Mouse (Mus musculus) heart, embryonic 12.5 days (tissue): ENCODE measurements at regions not wholly inside any gene's neighbourhood (a gene's known extent, or its start where the extent isn't known, plus 50 kb on each side); places are given as distances from the start of the nearest gene placed in this dataset.

Experiments
- ATAC-seq: fragments of 200-750 bp; cut with Nextera tagmentation; 2 replicates; pipeline ENCODE4 v1.8.0; 2017; ENCODE audit warnings: moderate TSS enrichment, moderate library complexity; ENCODE audit not compliant: insufficient number of reproducible peaks, low FRiP score
- H3K27ac ChIP-seq: fragments of 300-500 bp; sonication (generic); 2 replicates; pipeline ENCODE4 v1.5.1; 2016; ENCODE audit warnings: mild to moderate bottlenecking, moderate library complexity; ENCODE audit not compliant: poor library complexity, severe bottlenecking
- H3K27me3 ChIP-seq: fragments of 300-500 bp; sonication (generic); replicated peaks from 2 replicates; pipeline ENCODE4 v1.6.1; 2016; ENCODE audit warnings: mild to moderate bottlenecking, moderate library complexity
- H3K36me3 ChIP-seq: fragments of 300-500 bp; sonication (generic); 2 replicates; pipeline ENCODE4 v1.6.1; 2016; ENCODE audit warnings: mild to moderate bottlenecking, moderate library complexity
- H3K4me1 ChIP-seq: fragments of 300-500 bp; sonication (generic); replicated peaks from 2 replicates; pipeline ENCODE4 v1.6.1; 2016; ENCODE audit warnings: mild to moderate bottlenecking
- H3K4me2 ChIP-seq: fragments of 300-500 bp; sonication (generic); 2 replicates; pipeline ENCODE4 v1.6.1; 2016; ENCODE audit warnings: mild to moderate bottlenecking, moderate library complexity
- H3K4me3 ChIP-seq: fragments of 300-500 bp; sonication (generic); 2 replicates; pipeline ENCODE4 v1.5.1; 2016; ENCODE audit warnings: mild to moderate bottlenecking
- H3K9ac ChIP-seq: fragments of 300-500 bp; sonication (generic); 2 replicates; pipeline ENCODE4 v1.6.1; 2016; ENCODE audit warnings: mild to moderate bottlenecking, moderate library complexity
- H3K9me3 ChIP-seq: fragments of 300-500 bp; sonication (generic); replicated peaks from 2 replicates; pipeline ENCODE4 v1.6.1; 2016; ENCODE audit warnings: mild to moderate bottlenecking, moderate library complexity
- WGBS: fragments of 180-500 bp; shearing (Covaris S2); methylation state at CpG from one replicate; pipeline ENCODE4 v1.1.7; 2016; 5-methylcytosine and 5-hydroxymethylcytosine counted together

GRCm38 (mm10) chr13:100943206-100943848, 110.1 kb upstream of the Slc30a5 start:
- H3K27ac ChIP-seq = no peak overlapping the region
- no peak overlapping the region for H3K9ac ChIP-seq
- no peaks in the 10 kb centered on the region for H3K36me3 ChIP-seq
- no peaks in the 10 kb centered on the region for H3K27me3 ChIP-seq
- no peak overlapping the region for H3K4me2 ChIP-seq
- no peaks in the 10 kb centered on the region for H3K9me3 ChIP-seq
- ATAC-seq = no peak
- H3K4me1 ChIP-seq = peaks cover 5% of the 10 kb centered on the region; the same call in 1 of the 2 replicates
- no peak overlapping the region for H3K4me3 ChIP-seq
- WGBS = 55% methylated on average over 5 of the region's 5 CpGs

GRCm38 (mm10) chr13:100940791-100941190, 107.6 kb upstream of the Slc30a5 start:
- Histone ChIP-seq H3K4me1 (peaks cover 5% of the 10 kb centered on the region; the same call in 1 of the 2 replicates), H3K27ac (no peak overlapping the region), H3K4me2 (no peak overlapping the region), H3K9ac (no peak overlapping the region), H3K9me3 (no peaks in the 10 kb centered on the region), H3K36me3 (no peaks in the 10 kb centered on the region), H3K4me3 (no peak overlapping the region), H3K27me3 (no peaks in the 10 kb centered on the region)
- ATAC-seq = no peak
- 49% methylated on average over 13 of the region's 13 CpGs for WGBS

GRCm38 (mm10) chr13:100939677-100940076, 106.5 kb upstream of the Slc30a5 start:
- no peak overlapping the region for H3K9ac ChIP-seq
- no peaks in the 10 kb centered on the region for H3K36me3 ChIP-seq
- H3K27me3 ChIP-seq = no peaks in the 10 kb centered on the region
- no peak overlapping the region for H3K4me2 ChIP-seq
- 38% methylated on average over 4 of the region's 4 CpGs for WGBS
- H3K9me3 ChIP-seq = no peaks in the 10 kb centered on the region
- peaks cover 5% of the 10 kb centered on the region; the same call in 1 of the 2 replicates for H3K4me1 ChIP-seq
- no peak overlapping the region for H3K4me3 ChIP-seq
- H3K27ac ChIP-seq = no peak overlapping the region
- ATAC-seq = no peak

DNA sequence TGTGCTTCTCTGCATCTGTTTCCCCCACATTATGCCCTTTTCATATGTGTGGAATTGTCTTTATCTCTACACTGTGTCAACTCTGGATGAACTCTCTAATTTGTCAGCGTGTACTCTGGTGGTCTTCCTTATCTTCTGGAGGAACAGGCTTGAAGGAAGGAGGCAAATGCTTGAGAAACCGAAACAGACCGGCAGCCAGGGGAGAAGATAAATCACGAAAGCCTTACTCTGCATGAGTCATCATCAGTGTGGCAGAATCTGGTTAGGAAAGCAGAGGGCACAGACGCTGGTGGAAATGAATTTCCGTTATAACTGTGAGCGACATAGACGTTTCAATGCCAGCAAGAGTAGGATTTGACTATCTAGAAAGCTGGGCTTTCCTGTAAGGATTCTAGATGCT, 100.0 kb upstream of the Slc30a5 start:
- Histone ChIP-seq H3K36me3 (no peaks in the 10 kb centered on the region), H3K9me3 (no peaks in the 10 kb centered on the region), H3K27me3 (no peaks in the 10 kb centered on the region), H3K27ac (no peak overlapping the region), H3K4me3 (no peak overlapping the region), H3K9ac (no peak overlapping the region), H3K4me1 (no peaks in the 10 kb centered on the region), H3K4me2 (no peak overlapping the region)
- no peak for ATAC-seq
- WGBS = 47% methylated on average over 8 of the region's 8 CpGs

GRCm38 (mm10) chr13:100899566-100899965, 66.3 kb upstream of the Slc30a5 start:
- 84% methylated on average over 2 of the region's 2 CpGs for WGBS

DNA sequence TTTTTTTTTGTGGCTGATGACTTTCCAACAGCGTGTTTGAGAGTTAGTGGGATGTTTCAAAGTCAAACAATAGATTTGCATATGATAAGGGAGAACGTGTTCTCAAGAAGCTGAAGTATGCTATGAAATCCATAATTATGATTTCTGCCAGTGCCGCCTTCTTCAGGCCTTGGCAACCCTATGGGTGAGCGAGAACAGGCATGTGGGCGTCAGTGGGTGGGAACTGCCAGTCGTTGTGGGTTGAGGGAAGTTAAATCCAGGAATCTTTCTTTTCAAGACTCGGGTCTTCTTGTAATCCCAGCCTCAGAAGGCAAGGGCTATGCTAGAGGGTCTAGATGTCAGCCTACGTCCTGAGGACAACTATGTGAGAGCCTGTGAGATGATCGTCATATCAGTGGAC, 60.6 kb upstream of the Slc30a5 start:
- no peak for ATAC-seq
- H3K4me1 ChIP-seq = no peaks in the 10 kb centered on the region
- WGBS = 84% methylated on average over 9 of the region's 9 CpGs
- H3K4me3 ChIP-seq = no peak overlapping the region
- no peak overlapping the region for H3K27ac ChIP-seq
- no peaks in the 10 kb centered on the region for H3K9me3 ChIP-seq
- no peak overlapping the region for H3K4me2 ChIP-seq
- no peaks in the 10 kb centered on the region for H3K27me3 ChIP-seq
- H3K36me3 ChIP-seq = no peaks in the 10 kb centered on the region
- H3K9ac ChIP-seq = no peak overlapping the region

More at GRCm38 (mm10) chr13:100899566-100899965, 66.3 kb upstream of the Slc30a5 start:
- H3K4me1 ChIP-seq = no peaks in the 10 kb centered on the region
- H3K9me3 ChIP-seq = no peaks in the 10 kb centered on the region
- no peak overlapping the region for H3K4me2 ChIP-seq
- no peak for ATAC-seq
- H3K36me3 ChIP-seq = no peaks in the 10 kb centered on the region
- no peak overlapping the region for H3K4me3 ChIP-seq
- no peaks in the 10 kb centered on the region for H3K27me3 ChIP-seq
- H3K27ac ChIP-seq = no peak overlapping the region
- no peak overlapping the region for H3K9ac ChIP-seq

GRCm38 (mm10) chr13:100893096-100893495, 59.9 kb upstream of the Slc30a5 start:
- Histone ChIP-seq H3K27ac (no peak overlapping the region), H3K9me3 (no peaks in the 10 kb centered on the region), H3K4me2 (no peak overlapping the region), H3K4me1 (no peaks in the 10 kb centered on the region), H3K4me3 (no peak overlapping the region), H3K9ac (no peak overlapping the region), H3K27me3 (no peaks in the 10 kb centered on the region), H3K36me3 (no peaks in the 10 kb centered on the region)
- 70% methylated on average over 1 of the region's 1 CpGs for WGBS
- no peak for ATAC-seq

GRCm38 (mm10) chr13:100892647-100893071, 59.4 kb upstream of the Slc30a5 start:
- H3K9ac ChIP-seq = no peak overlapping the region

GRCm38 (mm10) chr13:100892204-100892603, 59.0 kb upstream of the Slc30a5 start:
- ATAC-seq = no peak
- H3K4me2 ChIP-seq = no peak overlapping the region; the same call in 1 of the 2 replicates
- no peak overlapping the region for H3K9ac ChIP-seq

More at GRCm38 (mm10) chr13:100892647-100893071, 59.4 kb upstream of the Slc30a5 start:
- Histone ChIP-seq H3K27ac (no peak overlapping the region), H3K9me3 (no peaks in the 10 kb centered on the region), H3K27me3 (no peaks in the 10 kb centered on the region), H3K4me2 (no peak overlapping the region; the same call in 1 of the 2 replicates), H3K4me1 (no peaks in the 10 kb centered on the region), H3K36me3 (no peaks in the 10 kb centered on the region), H3K4me3 (no peak overlapping the region)
- 58% methylated on average over 13 of the region's 13 CpGs for WGBS
- ATAC-seq = no peak

DNA sequence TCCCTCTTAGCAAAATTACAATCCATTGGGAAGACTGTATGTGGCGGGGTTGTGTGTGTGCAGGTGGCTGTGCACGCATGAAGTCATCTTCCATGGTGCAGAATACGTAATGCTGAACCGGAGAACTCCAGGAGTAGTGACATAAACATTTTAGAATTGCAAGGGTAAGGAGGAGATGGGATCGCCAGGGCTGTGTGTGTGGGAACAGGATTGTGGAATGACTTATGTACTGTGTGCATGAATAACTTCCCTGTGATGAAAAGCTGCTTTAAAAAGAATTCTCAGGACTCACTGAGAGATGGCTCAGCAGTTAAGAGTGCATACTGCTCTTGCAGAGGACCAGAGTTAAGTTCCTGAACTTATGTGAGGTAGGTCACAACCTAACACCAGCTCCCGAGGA, 57.2 kb upstream of the Slc30a5 start:
- H3K9ac ChIP-seq = no peak overlapping the region
- no peaks in the 10 kb centered on the region for H3K4me1 ChIP-seq
- no peak overlapping the region for H3K4me3 ChIP-seq
- H3K4me2 ChIP-seq = no peak overlapping the region
- ATAC-seq = no peak
- no peak overlapping the region for H3K27ac ChIP-seq
- WGBS = 77% methylated on average over 6 of the region's 6 CpGs
- H3K27me3 ChIP-seq = no peaks in the 10 kb centered on the region
- H3K9me3 ChIP-seq = no peaks in the 10 kb centered on the region
- no peaks in the 10 kb centered on the region for H3K36me3 ChIP-seq

More at GRCm38 (mm10) chr13:100892204-100892603, 59.0 kb upstream of the Slc30a5 start:
- H3K9me3 ChIP-seq = no peaks in the 10 kb centered on the region
- no peak overlapping the region for H3K27ac ChIP-seq
- no peak overlapping the region for H3K4me3 ChIP-seq
- H3K27me3 ChIP-seq = no peaks in the 10 kb centered on the region
- 17% methylated on average over 13 of the region's 13 CpGs for WGBS
- no peaks in the 10 kb centered on the region for H3K36me3 ChIP-seq
- no peaks in the 10 kb centered on the region for H3K4me1 ChIP-seq

DNA sequence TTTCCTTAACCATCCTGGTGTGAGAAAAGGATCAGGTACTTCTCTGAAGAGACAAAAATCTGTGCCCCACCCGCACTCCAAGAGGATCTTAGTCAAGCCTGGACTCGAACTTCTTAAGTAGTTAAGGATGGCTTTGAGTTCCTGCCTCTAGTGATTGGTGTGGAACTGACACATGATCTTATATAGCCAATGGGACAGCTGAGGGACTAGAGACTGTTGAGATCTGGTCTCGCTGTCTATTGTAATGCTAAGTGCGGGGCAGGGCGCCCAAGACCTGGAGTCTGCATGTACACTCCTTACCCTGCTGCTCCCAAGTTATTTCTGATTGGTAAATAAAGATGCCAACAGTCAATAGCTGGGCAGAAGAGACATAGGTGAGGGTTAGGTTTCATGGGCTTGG, 55.3 kb upstream of the Slc30a5 start:
- 82% methylated on average over 5 of the region's 5 CpGs for WGBS
- no peak overlapping the region for H3K4me2 ChIP-seq

GRCm38 (mm10) chr13:100883711-100884110, 50.5 kb upstream of the Slc30a5 start:
- no peak overlapping the region for H3K4me3 ChIP-seq
- H3K9me3 ChIP-seq = no peaks in the 10 kb centered on the region
- no peak overlapping the region for H3K27ac ChIP-seq
- ATAC-seq = no peak
- no peak overlapping the region for H3K9ac ChIP-seq
- H3K4me2 ChIP-seq = no peak overlapping the region
- no peaks in the 10 kb centered on the region for H3K36me3 ChIP-seq
- no peaks in the 10 kb centered on the region for H3K27me3 ChIP-seq
- H3K4me1 ChIP-seq = no peaks in the 10 kb centered on the region
- WGBS = 64% methylated on average over 8 of the region's 8 CpGs

More for the DNA sequence above, 55.3 kb upstream of the Slc30a5 start:
- no peak overlapping the region for H3K9ac ChIP-seq
- no peak for ATAC-seq
- no peaks in the 10 kb centered on the region for H3K36me3 ChIP-seq
- no peaks in the 10 kb centered on the region for H3K4me1 ChIP-seq
- H3K9me3 ChIP-seq = no peaks in the 10 kb centered on the region
- no peak overlapping the region for H3K27ac ChIP-seq
- no peaks in the 10 kb centered on the region for H3K27me3 ChIP-seq
- H3K4me3 ChIP-seq = no peak overlapping the region
